Mouse (Mus musculus): Measurements from ENCODE around the gene Gm20388. TPM values are rescaled to one million over a fixed set of nuclear protein-coding genes. Genes with fewer than 3 reads are reported as not detected.
"Not testable (repeated sequence)": the region's sequence is repeated elsewhere in the genome, so short reads cannot be mapped to it uniquely, and the experiment has no call there.

The Gm20388 gene
- polyA plus RNA-seq, 1 experiment from 2014 or later: not detected

DNA sequence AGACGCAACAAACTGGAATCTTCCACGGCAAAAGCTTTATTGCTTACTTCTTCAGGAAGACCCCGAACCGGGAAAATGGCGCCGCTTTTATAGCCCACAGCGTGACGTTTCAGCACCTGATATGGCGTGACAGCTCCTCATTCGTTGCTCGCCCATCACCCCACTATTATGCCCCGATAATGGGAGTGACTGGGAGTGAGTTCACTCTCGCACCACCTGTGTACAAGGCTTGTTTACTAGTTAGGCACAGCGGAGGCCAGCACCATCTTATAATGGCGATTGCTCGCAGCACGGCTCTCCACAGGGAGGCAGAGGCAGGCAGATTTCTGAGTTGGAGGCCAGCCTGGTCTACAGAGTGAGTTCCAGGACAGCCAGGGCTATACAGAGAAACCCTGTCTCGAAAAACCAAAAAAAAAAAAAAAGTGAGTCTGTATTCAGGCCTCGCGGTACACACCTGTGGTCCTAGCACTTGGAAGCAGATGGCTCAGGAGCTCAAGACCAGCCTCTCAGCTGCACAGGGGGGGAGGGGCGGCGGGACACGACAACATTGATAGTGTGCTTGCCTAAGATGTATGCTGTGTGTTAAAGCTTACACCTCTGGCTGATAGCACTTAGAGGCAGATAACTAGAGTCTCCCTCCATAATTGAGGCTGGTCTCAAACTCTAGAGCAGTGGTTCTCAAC, 3134.2 kb downstream of the Gm20388 start:
- not testable (repeated sequence) for H3K27ac ChIP-seq; H3K9me3 ChIP-seq; H3K9ac ChIP-seq; H3K4me3 ChIP-seq; ATAC-seq (ENCODE audit: insufficient number of reproducible peaks, insufficient read depth, low FRiP score, low TSS enrichment); H3K36me3 ChIP-seq; H3K4me2 ChIP-seq (replicated peaks); H3K27me3 ChIP-seq
- 93% methylated on average over 23 of the region's 23 CpGs for WGBS
- peaks cover 22% of the 10 kb centered on the region for H3K4me1 ChIP-seq

DNA sequence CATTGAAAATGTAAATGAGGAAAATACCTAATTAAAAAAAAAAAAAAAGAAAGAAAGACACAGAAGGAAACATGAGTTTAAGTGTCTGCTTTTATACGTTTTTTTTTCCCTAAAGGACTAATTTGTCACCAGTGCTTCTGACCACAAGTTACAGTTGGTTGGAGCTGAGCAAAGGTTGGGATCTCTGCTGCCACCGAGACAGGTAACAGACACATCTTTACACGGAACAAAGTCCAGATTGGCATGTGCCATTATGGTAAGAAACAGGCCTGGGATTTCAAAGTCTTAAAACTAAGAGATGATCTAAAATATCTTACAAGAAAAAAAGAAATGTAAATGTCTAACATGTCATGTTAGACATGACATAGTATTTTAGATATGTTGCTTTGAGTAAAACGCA, 3136.1 kb downstream of the Gm20388 start:
- Histone ChIP-seq H3K4me2 (replicated peaks) (no peak overlapping the region), H3K4me3 (no peak overlapping the region), H3K27ac (no peak overlapping the region), H3K9ac (no peak overlapping the region), H3K9me3 (no peaks in the 10 kb centered on the region), H3K36me3 (no peaks in the 10 kb centered on the region), H3K27me3 (no peaks in the 10 kb centered on the region), H3K4me1 (peaks cover 13% of the 10 kb centered on the region; the same call in 1 of the 2 replicates)
- ATAC-seq (ENCODE audit: insufficient number of reproducible peaks, insufficient read depth, low FRiP score, low TSS enrichment): no peak
- 74% methylated on average over 4 of the region's 4 CpGs for WGBS

DNA sequence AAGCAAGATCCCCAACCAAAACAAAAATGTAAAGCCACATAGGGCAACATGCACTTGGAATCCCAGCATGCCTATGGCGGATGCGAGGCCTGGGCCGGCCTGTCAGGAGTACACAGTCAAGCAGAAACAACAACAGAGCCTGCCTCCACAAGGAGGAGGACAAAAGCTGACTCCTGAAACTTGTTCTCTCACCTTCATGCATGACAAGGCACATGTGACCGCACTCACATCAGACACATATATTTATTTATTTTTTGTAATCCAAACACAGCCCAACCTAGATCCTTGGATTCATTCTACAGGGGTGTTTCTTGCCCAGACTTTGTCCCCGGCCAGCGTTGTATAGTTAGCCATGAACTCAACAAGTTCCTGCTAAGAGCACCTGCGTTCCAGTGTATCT, 3137.2 kb downstream of the Gm20388 start:
- Histone ChIP-seq H3K4me2 (replicated peaks) (no peak overlapping the region), H3K27ac (no peak overlapping the region), H3K4me3 (no peak overlapping the region), H3K36me3 (no peaks in the 10 kb centered on the region), H3K9ac (no peak overlapping the region), H3K4me1 (peaks cover 13% of the 10 kb centered on the region; the same call in 1 of the 2 replicates), H3K27me3 (no peaks in the 10 kb centered on the region), H3K9me3 (no peaks in the 10 kb centered on the region)
- 86% methylated on average over 7 of the region's 7 CpGs for WGBS
- ATAC-seq (ENCODE audit: insufficient number of reproducible peaks, insufficient read depth, low FRiP score, low TSS enrichment): no peak

- H3K4me2 ChIP-seq (replicated peaks): no peak overlapping the region
- no peak overlapping the region for H3K4me3 ChIP-seq
- H3K4me1 ChIP-seq: peaks cover 10% of the 10 kb centered on the region; the same call in 1 of the 2 replicates
- no peaks in the 10 kb centered on the region for H3K36me3 ChIP-seq
- H3K27me3 ChIP-seq: no peaks in the 10 kb centered on the region
- H3K9ac ChIP-seq: no peak overlapping the region
- 87% methylated on average over 7 of the region's 7 CpGs for WGBS
- no peak overlapping the region for H3K27ac ChIP-seq
- no peaks in the 10 kb centered on the region for H3K9me3 ChIP-seq
- no peak for ATAC-seq (ENCODE audit: insufficient number of reproducible peaks, insufficient read depth, low FRiP score, low TSS enrichment)
These were observed 3137.8 kb downstream of the Gm20388 start for GRCm38 (mm10) chr8:123048402-123048801.

DNA sequence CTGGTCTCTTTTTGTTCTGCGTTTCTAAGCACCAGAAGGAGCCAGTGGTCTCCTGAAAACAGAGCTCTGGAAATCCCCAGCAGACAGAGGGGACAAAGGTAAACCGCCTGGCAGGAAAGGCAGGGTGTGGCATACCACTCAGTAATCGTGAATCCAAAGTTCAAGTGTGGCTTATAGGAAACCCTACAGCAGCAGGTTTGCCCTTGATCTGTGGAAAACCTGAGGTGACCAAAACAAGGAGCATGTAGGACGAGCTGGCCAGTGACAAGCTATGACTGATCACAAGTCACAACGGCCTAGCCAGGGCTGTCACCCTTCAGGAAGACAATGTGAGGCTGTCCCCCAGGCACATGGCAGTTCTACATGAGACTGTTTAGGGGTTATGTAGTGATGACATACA, 3140.8 kb downstream of the Gm20388 start:
- ATAC-seq (ENCODE audit: insufficient number of reproducible peaks, insufficient read depth, low FRiP score, low TSS enrichment): no peak

DNA sequence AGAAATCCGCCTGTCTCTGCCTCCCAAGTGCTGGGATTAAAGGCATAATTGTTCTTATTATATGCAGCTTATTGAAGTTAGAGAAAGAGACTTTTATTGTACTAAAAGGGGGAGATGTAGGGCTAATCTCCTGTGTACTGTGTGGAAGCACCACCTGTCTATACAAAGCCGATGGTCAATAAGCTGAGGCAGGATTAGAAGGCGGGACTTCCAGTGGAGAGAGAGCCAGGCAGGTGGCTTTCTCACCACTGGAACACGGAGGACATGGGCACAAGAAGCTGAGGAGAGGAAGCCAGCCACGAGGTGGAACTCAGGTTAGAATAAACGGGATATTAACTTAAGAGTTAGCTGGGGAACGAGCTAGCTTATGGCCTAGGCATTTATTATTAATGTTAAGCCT, 3152.1 kb downstream of the Gm20388 start, which contains the start of gene Spg7:
Gene Spg7 (plus strand): TSS at position 222 of the 400 bp plus-strand sequence.
- no peak for ATAC-seq (ENCODE audit: insufficient number of reproducible peaks, insufficient read depth, low FRiP score, low TSS enrichment)
- Histone ChIP-seq H3K4me2 (replicated peaks) (no peak within 1 kb of the TSS), H3K27me3 (no peaks in the 10 kb centered on the region), H3K4me1 (peaks cover 22% of the 10 kb centered on the region), H3K27ac (no peak within 1 kb of the TSS), H3K9ac (no peak within 1 kb of the TSS), H3K9me3 (no peaks in the 10 kb centered on the region), H3K4me3 (no peak within 1 kb of the TSS), H3K36me3 (peaks cover 11% of the 10 kb centered on the region)
- WGBS: 72% methylated on average over 7 of the region's 7 CpGs

More for the DNA sequence above, 3140.8 kb downstream of the Gm20388 start:
- H3K4me3 ChIP-seq: no peak overlapping the region
- no peak overlapping the region for H3K27ac ChIP-seq
- H3K9ac ChIP-seq: no peak overlapping the region
- H3K4me2 ChIP-seq (replicated peaks): no peak overlapping the region
- WGBS: 63% methylated on average over 5 of the region's 5 CpGs
- H3K9me3 ChIP-seq: no peaks in the 10 kb centered on the region
- no peaks in the 10 kb centered on the region for H3K36me3 ChIP-seq
- H3K27me3 ChIP-seq: no peaks in the 10 kb centered on the region
- no peaks in the 10 kb centered on the region for H3K4me1 ChIP-seq

DNA sequence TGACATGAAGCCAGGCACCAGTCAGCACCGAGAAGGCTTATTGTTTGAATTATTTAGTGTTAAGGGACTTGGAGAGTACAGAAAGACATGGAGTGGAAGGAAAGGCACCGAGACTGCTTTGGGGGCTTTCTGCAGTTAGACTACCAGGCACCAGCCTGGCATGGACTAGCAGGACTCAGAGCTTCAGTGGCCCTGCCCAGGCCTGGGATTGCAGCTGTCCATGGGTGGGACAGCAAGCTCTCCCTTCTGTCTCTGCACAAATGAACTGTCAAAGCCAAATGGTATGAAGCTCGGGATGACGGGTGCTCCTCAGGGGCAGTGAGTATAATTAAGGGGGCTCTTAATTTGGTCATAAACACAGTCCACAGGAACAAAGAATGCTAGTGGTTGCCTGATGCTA, 3153.4 kb downstream of the Gm20388 start:
- H3K36me3 ChIP-seq: peaks cover 19% of the 10 kb centered on the region
- H3K9ac ChIP-seq: peak overlapping the region; percentile 95; the same call in 1 of the 2 replicates
- no peaks in the 10 kb centered on the region for H3K27me3 ChIP-seq
- peaks cover 22% of the 10 kb centered on the region for H3K4me1 ChIP-seq
- H3K9me3 ChIP-seq: no peaks in the 10 kb centered on the region
- no peak overlapping the region for H3K27ac ChIP-seq
- WGBS: 79% methylated on average over 4 of the region's 4 CpGs
- peak overlapping the region; percentile 92 for H3K4me3 ChIP-seq
- no peak for ATAC-seq (ENCODE audit: insufficient number of reproducible peaks, insufficient read depth, low FRiP score, low TSS enrichment)
- H3K4me2 ChIP-seq (replicated peaks): peak overlapping the region; percentile 87

DNA sequence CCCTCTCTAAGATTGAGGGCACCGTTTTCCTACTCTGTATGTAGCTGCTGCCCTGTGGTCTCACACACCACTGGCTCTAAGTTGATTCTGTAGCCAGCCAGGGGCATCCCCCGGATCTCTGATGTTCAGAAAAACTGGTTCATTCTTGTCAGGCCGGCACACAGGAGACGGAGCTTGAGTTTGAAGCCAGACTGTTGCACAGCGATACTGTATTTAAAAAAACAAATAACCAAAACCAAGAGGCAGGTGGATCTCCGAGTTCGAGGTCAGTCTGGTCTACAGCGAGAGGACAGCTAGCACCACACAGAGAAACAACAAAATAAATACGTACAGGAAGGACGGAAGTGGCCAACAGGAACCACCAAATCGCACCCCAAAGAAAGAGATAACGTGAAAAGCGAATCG, 3154.2 kb downstream of the Gm20388 start:
- peak overlapping the region; percentile 92 for H3K27ac ChIP-seq
- H3K4me2 ChIP-seq (replicated peaks): peak overlapping the region; percentile 87
- peak; percentile 1; the same call in 1 of the 2 replicates for ATAC-seq (ENCODE audit: insufficient number of reproducible peaks, insufficient read depth, low FRiP score, low TSS enrichment)
- H3K4me1 ChIP-seq: peaks cover 22% of the 10 kb centered on the region
- no peaks in the 10 kb centered on the region for H3K9me3 ChIP-seq
- H3K27me3 ChIP-seq: no peaks in the 10 kb centered on the region
- H3K4me3 ChIP-seq: peak overlapping the region; percentile 92
- peak overlapping the region; percentile 95 for H3K9ac ChIP-seq
- H3K36me3 ChIP-seq: peaks cover 19% of the 10 kb centered on the region
- WGBS: 2% methylated on average over 14 of the region's 14 CpGs

DNA sequence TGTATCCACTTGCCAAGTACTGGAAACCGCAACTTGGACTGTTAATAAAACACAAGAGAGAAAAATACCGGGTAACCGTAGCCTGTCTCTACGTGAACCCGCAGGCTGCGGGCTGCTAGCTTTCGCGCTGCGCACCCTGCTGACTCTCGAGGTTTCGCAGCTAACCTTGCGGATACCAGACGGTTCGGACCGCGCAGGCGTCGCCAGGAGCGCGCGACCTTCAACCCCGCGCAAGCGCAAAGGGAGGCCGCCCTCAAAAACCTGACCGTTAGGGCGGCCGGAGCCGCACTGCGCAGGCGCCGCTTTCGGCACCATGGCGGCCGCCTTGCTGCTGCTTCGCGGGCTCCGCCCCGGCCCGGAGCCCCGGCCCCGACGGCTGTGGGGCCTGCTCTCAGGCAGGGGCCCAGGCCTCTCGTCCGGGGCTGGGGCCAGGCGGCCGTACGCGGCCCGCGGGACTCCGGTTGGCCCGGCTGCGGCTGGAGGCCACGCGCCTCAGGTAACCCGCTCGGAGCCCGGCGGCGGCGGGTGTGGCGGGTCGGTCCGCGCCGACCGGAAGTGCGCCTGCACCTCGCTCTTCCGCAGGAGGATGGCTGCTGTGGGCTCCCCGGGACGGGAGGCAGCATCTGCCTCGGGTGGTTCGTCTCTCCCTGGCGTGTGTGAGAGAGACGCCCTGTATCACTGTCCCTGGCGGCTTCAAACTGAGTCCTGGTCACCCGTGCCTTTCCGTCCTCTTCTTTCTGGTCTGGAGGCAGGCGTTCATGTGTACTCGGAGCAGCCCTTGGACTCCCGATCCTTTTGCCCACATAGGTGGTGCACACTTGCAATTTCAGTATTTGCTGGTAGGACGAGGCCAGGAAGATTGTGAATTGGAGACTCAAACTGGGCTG, 3154.8 kb downstream of the Gm20388 start:
- peaks cover 19% of the 10 kb centered on the region for H3K36me3 ChIP-seq
- no peaks in the 10 kb centered on the region for H3K9me3 ChIP-seq
- WGBS: under 1% methylated on average over 84 of the region's 84 CpGs
- peak overlapping the region; percentile 87 for H3K4me2 ChIP-seq (replicated peaks)
- H3K4me1 ChIP-seq: peaks cover 22% of the 10 kb centered on the region
- ATAC-seq (ENCODE audit: insufficient number of reproducible peaks, insufficient read depth, low FRiP score, low TSS enrichment): peak; percentile 98
- peak overlapping the region; percentile 92 for H3K4me3 ChIP-seq
- H3K27ac ChIP-seq: peak overlapping the region; percentile 92
- H3K27me3 ChIP-seq: no peaks in the 10 kb centered on the region
- H3K9ac ChIP-seq: peak overlapping the region; percentile 95

GRCm38 (mm10) chr8:123066101-123066683, 3155.6 kb downstream of the Gm20388 start:
- WGBS: 38% methylated on average over 7 of the region's 7 CpGs
- Histone ChIP-seq H3K9ac (peak overlapping the region; percentile 95), H3K4me3 (peak overlapping the region; percentile 92), H3K27me3 (no peaks in the 10 kb centered on the region), H3K4me2 (replicated peaks) (peak overlapping the region; percentile 87), H3K27ac (peak overlapping the region; percentile 92), H3K36me3 (peaks cover 22% of the 10 kb centered on the region), H3K4me1 (peaks cover 22% of the 10 kb centered on the region), H3K9me3 (no peaks in the 10 kb centered on the region)
- ATAC-seq (ENCODE audit: insufficient number of reproducible peaks, insufficient read depth, low FRiP score, low TSS enrichment): no peak

- ATAC-seq (ENCODE audit: insufficient number of reproducible peaks, insufficient read depth, low FRiP score, low TSS enrichment): no peak
- H3K4me2 ChIP-seq (replicated peaks): no peak overlapping the region
- 82% methylated on average over 4 of the region's 4 CpGs for WGBS
- H3K27ac ChIP-seq: no peak overlapping the region
- no peak overlapping the region for H3K4me3 ChIP-seq
- peaks cover 68% of the 10 kb centered on the region for H3K36me3 ChIP-seq
- no peak overlapping the region for H3K9ac ChIP-seq
- H3K4me1 ChIP-seq: peaks cover 12% of the 10 kb centered on the region
- no peaks in the 10 kb centered on the region for H3K27me3 ChIP-seq
- no peaks in the 10 kb centered on the region for H3K9me3 ChIP-seq
These were observed 3160.5 kb downstream of the Gm20388 start for GRCm38 (mm10) chr8:123071176-123071575.
